Mouse (Mus musculus) hindbrain, embryonic 14.5 days (tissue): ENCODE results near the gene Mark2. TPM values are rescaled to one million over a fixed set of nuclear protein-coding genes. Genes with fewer than 3 reads are reported as not detected.

Source experiments
- ATAC-seq: fragments of 200-750 bp; cut with Nextera tagmentation; 2 replicates; pipeline ENCODE4 v1.8.0; 2017; ENCODE audit warnings: moderate number of reproducible peaks, mild to moderate bottlenecking, moderate TSS enrichment, moderate library complexity; ENCODE audit not compliant: low FRiP score
- DNase-seq: peaks from one replicate; pipeline ENCODE4 v3.0.0-alpha.2; 2015; ENCODE audit warnings: low spot score
- H3K27ac ChIP-seq: fragments of 300-500 bp; sonication (generic); 2 replicates; pipeline ENCODE4 v1.5.1; 2014; ENCODE audit warnings: mild to moderate bottlenecking, moderate library complexity
- H3K27me3 ChIP-seq: fragments of 300-500 bp; sonication (generic); 2 replicates; pipeline ENCODE4 v1.6.1; 2014; ENCODE audit warnings: mild to moderate bottlenecking, low read length, mixed read lengths; ENCODE audit not compliant: control insufficient read depth, insufficient read depth
- H3K36me3 ChIP-seq: fragments of 300-500 bp; sonication (generic); replicated peaks from 2 replicates; pipeline ENCODE4 v1.6.1; 2014; ENCODE audit not compliant: control insufficient read depth, insufficient read depth
- H3K4me1 ChIP-seq: fragments of 300-500 bp; sonication (generic); replicated peaks from 2 replicates; pipeline ENCODE4 v1.6.1; 2014; ENCODE audit warnings: antibody characterized with exemption, low read length, mixed read lengths; ENCODE audit not compliant: control insufficient read depth, insufficient read depth
- H3K4me2 ChIP-seq: fragments of 300-500 bp; sonication (generic); replicated peaks from 2 replicates; pipeline ENCODE4 v1.6.1; 2014; ENCODE audit warnings: mild to moderate bottlenecking, moderate library complexity
- H3K4me3 ChIP-seq: fragments of 300-500 bp; sonication (generic); replicated peaks from 2 replicates; pipeline ENCODE4 v1.5.1; 2014; ENCODE audit warnings: mild to moderate bottlenecking, low read length
- H3K9ac ChIP-seq: fragments of 300-500 bp; sonication (generic); 2 replicates; pipeline ENCODE4 v1.6.1; 2014
- H3K9me3 ChIP-seq: fragments of 300-500 bp; sonication (generic); 2 replicates; pipeline ENCODE4 v1.6.1; 2016; ENCODE audit warnings: low read length; ENCODE audit not compliant: control insufficient read depth
- WGBS: fragments of 180-500 bp; shearing (Covaris S2); extraction: QIAGEN DNeasy Blood & Tissue Kit; methylation state at CpG from one replicate; pipeline ENCODE4 v1.1.7; 2014; 5-methylcytosine and 5-hydroxymethylcytosine counted together
- polyA plus RNA-seq: library from polyadenylated mRNA; unstranded; fragments of >200 nt; fragmentation: Nextera tagmentation; extraction: Ambion mirVana; gene quantifications from 2 replicates; pipeline ENCODE4 v1.2.1, GENCODE M21; 2014

Mark2 gene
- polyA plus RNA-seq, 1 experiment from 2014 or later, result 50.7 TPM

DNA sequence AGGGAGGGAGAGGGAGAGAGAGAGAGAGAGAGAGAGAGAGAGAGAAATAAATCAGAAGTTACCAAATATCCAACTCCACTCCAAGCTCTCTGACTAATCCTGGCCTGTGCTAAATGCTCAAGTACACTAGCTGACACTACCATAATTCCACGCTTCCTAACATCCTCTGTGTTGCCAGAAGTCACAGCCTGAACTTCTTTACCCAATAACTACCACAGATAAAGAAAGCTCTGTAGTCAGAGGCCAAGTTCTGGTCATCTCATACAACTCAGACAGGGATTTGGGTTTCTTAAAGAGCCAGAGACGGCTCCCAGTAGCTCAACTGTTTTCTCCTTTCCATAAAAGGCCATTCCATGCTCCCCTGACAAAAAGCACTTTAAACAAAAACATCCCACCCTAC lies 36.9 kb downstream of the Mark2 start:
- peaks cover 23% of the 10 kb centered on the region for H3K4me1 ChIP-seq
- 88% methylated on average over 2 of the region's 2 CpGs for WGBS
- H3K27ac ChIP-seq, result no peak overlapping the region
- H3K9me3 ChIP-seq, result no peaks in the 10 kb centered on the region
- H3K4me3 ChIP-seq, result no peak overlapping the region
- H3K9ac ChIP-seq, result no peak overlapping the region
- no peak for ATAC-seq
- DNase-seq, result no peak
- H3K4me2 ChIP-seq, result no peak overlapping the region
- H3K27me3 ChIP-seq, result no peaks in the 10 kb centered on the region
- H3K36me3 ChIP-seq, result 0 out of 2 replicates have a peak, but pooled peaks cover 4% of the 10 kb centered on the region

GRCm38 (mm10) chr19:7303796-7304195 lies 37.9 kb downstream of the Mark2 start:
- H3K4me3 ChIP-seq, result no peak overlapping the region
- peaks cover 4% of the 10 kb centered on the region; the same call in 1 of the 2 replicates for H3K36me3 ChIP-seq
- no peak for DNase-seq
- no peak overlapping the region for H3K4me2 ChIP-seq
- no peak overlapping the region for H3K27ac ChIP-seq
- no peak for ATAC-seq
- peaks cover 30% of the 10 kb centered on the region for H3K4me1 ChIP-seq
- H3K9ac ChIP-seq, result no peak overlapping the region
- WGBS, result 67% methylated on average over 6 of the region's 6 CpGs
- H3K27me3 ChIP-seq, result no peaks in the 10 kb centered on the region
- H3K9me3 ChIP-seq, result no peaks in the 10 kb centered on the region

GRCm38 (mm10) chr19:7302493-7302797 lies 39.2 kb downstream of the Mark2 start:
- Histone ChIP-seq H3K4me1 (peaks cover 19% of the 10 kb centered on the region), H3K4me3 (no peak overlapping the region), H3K27me3 (no peaks in the 10 kb centered on the region), H3K9ac (no peak overlapping the region), H3K9me3 (no peaks in the 10 kb centered on the region), H3K36me3 (peaks cover 4% of the 10 kb centered on the region; the same call in 1 of the 2 replicates), H3K27ac (no peak overlapping the region), H3K4me2 (no peak overlapping the region)
- DNase-seq (no peak), ATAC-seq (no peak)
- WGBS, result 84% methylated on average over 1 of the region's 1 CpGs

- no peak overlapping the region for H3K4me3 ChIP-seq
- no peak overlapping the region for H3K9ac ChIP-seq
- DNase-seq (no peak), ATAC-seq (no peak)
- peaks cover 13% of the 10 kb centered on the region for H3K4me1 ChIP-seq
- H3K27me3 ChIP-seq, result no peaks in the 10 kb centered on the region
- H3K36me3 ChIP-seq, result peaks cover 4% of the 10 kb centered on the region; the same call in 1 of the 2 replicates
- H3K27ac ChIP-seq, result no peak overlapping the region
- H3K4me2 ChIP-seq, result no peak overlapping the region
- H3K9me3 ChIP-seq, result no peaks in the 10 kb centered on the region
- WGBS, result 85% methylated on average over 7 of the region's 7 CpGs
Observed at GRCm38 (mm10) chr19:7301647-7302492, 39.8 kb downstream of the Mark2 start.

- Histone ChIP-seq H3K4me2 (no peak overlapping the region), H3K27me3 (no peaks in the 10 kb centered on the region), H3K27ac (no peak overlapping the region), H3K36me3 (no peaks in the 10 kb centered on the region; the same call in 1 of the 2 replicates), H3K9me3 (no peaks in the 10 kb centered on the region), H3K4me1 (peaks cover 12% of the 10 kb centered on the region), H3K4me3 (no peak overlapping the region), H3K9ac (no peak overlapping the region)
- no peak for DNase-seq
- 96% methylated on average over 1 of the region's 1 CpGs for WGBS
- no peak for ATAC-seq
Observed at GRCm38 (mm10) chr19:7300078-7300477, 41.6 kb downstream of the Mark2 start.

GRCm38 (mm10) chr19:7299052-7299451 lies 42.6 kb downstream of the Mark2 start:
- ATAC-seq, result peak; percentile 81
- no peak overlapping the region for H3K27ac ChIP-seq
- H3K9me3 ChIP-seq, result no peaks in the 10 kb centered on the region

DNA sequence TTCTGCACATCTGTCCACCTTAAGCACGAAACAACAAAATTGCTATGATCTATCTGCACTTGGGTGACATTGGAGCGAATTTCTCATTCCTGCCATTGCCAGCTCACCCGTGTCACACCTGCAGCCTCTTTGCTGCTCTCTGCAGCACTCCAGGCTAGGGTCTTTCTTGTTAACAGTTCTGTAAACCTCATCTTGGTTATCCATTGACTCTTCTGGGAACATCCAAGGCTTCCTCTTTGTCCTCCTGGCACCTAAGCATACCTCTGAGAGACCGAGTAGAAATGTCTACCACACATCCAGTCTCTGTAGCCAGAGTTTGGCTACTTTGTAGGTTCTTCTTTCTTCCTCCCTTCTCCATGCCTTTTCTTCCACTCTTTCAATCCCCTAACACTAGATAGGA lies 45.7 kb downstream of the Mark2 start:
- ATAC-seq, result no peak
- WGBS, result 93% methylated on average over 4 of the region's 4 CpGs
- H3K4me1 ChIP-seq, result peaks cover 22% of the 10 kb centered on the region

More at GRCm38 (mm10) chr19:7299052-7299451, 42.6 kb downstream of the Mark2 start:
- Histone ChIP-seq H3K9ac (no peak overlapping the region), H3K4me2 (no peak overlapping the region), H3K36me3 (no peaks in the 10 kb centered on the region; the same call in 1 of the 2 replicates), H3K4me3 (no peak overlapping the region), H3K4me1 (peaks cover 12% of the 10 kb centered on the region), H3K27me3 (no peaks in the 10 kb centered on the region)
- peak; percentile 37 for DNase-seq

GRCm38 (mm10) chr19:7295071-7295658 lies 46.5 kb downstream of the Mark2 start:
- Histone ChIP-seq H3K36me3 (peaks cover 7% of the 10 kb centered on the region), H3K9me3 (no peaks in the 10 kb centered on the region), H3K27me3 (no peaks in the 10 kb centered on the region), H3K4me1 (peaks cover 22% of the 10 kb centered on the region), H3K4me2 (no peak overlapping the region), H3K9ac (no peak overlapping the region), H3K27ac (no peak overlapping the region), H3K4me3 (no peak overlapping the region)
- ATAC-seq, result no peak
- 83% methylated on average over 15 of the region's 15 CpGs for WGBS
- DNase-seq, result no peak

More for the DNA sequence above, 45.7 kb downstream of the Mark2 start:
- no peak overlapping the region for H3K9ac ChIP-seq
- no peak for DNase-seq
- no peaks in the 10 kb centered on the region for H3K27me3 ChIP-seq
- H3K4me2 ChIP-seq, result no peak overlapping the region
- no peaks in the 10 kb centered on the region for H3K9me3 ChIP-seq
- no peaks in the 10 kb centered on the region; the same call in 1 of the 2 replicates for H3K36me3 ChIP-seq
- H3K27ac ChIP-seq, result no peak overlapping the region
- no peak overlapping the region for H3K4me3 ChIP-seq

DNA sequence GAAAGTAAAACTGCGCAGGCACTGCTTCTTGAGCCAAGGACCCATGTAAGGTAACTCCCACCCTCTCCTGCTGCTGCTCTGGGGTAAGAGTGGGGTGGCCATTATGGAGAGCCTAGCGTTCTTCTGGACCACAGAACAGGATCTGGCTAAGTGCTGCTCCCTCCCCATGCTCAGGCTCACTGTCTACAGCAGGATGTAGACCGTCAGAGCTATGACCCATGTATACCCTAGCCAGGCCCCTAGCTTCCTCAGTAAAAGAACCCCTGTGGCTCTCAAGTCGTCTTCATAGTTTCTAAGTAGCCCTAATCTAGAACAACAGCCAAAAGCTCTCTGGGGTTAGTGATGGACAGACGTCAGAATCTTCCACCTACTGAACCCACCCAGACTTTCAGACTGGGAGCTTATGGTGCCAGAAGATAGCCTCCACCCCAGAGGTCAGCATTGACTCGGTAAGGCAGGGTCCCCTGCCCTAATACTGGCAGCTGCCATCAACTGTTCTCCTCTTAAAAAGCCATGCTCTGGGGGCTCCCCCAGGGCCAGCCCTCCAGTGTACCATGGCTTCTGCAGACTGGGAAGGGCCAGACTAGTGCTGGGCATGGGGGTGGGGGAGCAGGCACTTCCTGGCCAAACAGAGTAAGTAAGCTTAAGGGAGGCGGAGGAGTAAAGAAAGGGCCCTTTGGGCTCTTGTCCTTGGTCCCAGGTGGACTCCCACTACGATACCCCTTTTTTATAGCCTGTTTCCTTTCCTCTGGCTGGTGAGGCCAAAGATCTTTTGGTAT lies 47.4 kb downstream of the Mark2 start:
- H3K9ac ChIP-seq, result no peak overlapping the region
- WGBS, result 80% methylated on average over 8 of the region's 8 CpGs
- H3K4me2 ChIP-seq, result no peak overlapping the region
- no peaks in the 10 kb centered on the region for H3K9me3 ChIP-seq
- peaks cover 12% of the 10 kb centered on the region; the same call in 1 of the 2 replicates for H3K36me3 ChIP-seq
- H3K27ac ChIP-seq, result no peak overlapping the region
- DNase-seq (no peak), ATAC-seq (no peak)
- no peaks in the 10 kb centered on the region for H3K27me3 ChIP-seq
- H3K4me1 ChIP-seq, result peaks cover 18% of the 10 kb centered on the region
- H3K4me3 ChIP-seq, result no peak overlapping the region
